Mouse (Mus musculus) kidney, embryonic 15.5 days (tissue): Measurements from ENCODE around the gene Neurog1. TPM values are rescaled to one million over a fixed set of nuclear protein-coding genes. Genes with fewer than 3 reads are reported as not detected.

Experiments used
- ATAC-seq: fragments of 200-750 bp; cut with Nextera tagmentation; replicated peaks from 2 replicates; pipeline ENCODE4 v1.8.0; 2017; ENCODE audit warnings: moderate TSS enrichment; ENCODE audit not compliant: low FRiP score
- H3K27ac ChIP-seq: fragments of 300-500 bp; sonication (generic); 2 replicates; pipeline ENCODE4 v1.5.1; 2015; ENCODE audit warnings: mild to moderate bottlenecking, inconsistent platforms
- H3K27me3 ChIP-seq: fragments of 300-500 bp; sonication (generic); 2 replicates; pipeline ENCODE4 v1.6.1; 2015; ENCODE audit warnings: inconsistent platforms
- H3K36me3 ChIP-seq: fragments of 300-500 bp; sonication (generic); 2 replicates; pipeline ENCODE4 v1.6.1; 2015; ENCODE audit warnings: inconsistent platforms
- H3K4me1 ChIP-seq: fragments of 300-500 bp; sonication (generic); 2 replicates; pipeline ENCODE4 v1.6.1; 2015; ENCODE audit warnings: inconsistent platforms
- H3K4me2 ChIP-seq: fragments of 300-500 bp; sonication (generic); 2 replicates; pipeline ENCODE4 v1.6.1; 2015; ENCODE audit warnings: moderate library complexity, mild to moderate bottlenecking, inconsistent platforms
- H3K4me3 ChIP-seq: fragments of 300-500 bp; sonication (generic); replicated peaks from 2 replicates; pipeline ENCODE4 v1.5.1; 2015; ENCODE audit warnings: mild to moderate bottlenecking, inconsistent platforms
- H3K9ac ChIP-seq: fragments of 300-500 bp; sonication (generic); 2 replicates; pipeline ENCODE4 v1.6.1; 2015; ENCODE audit warnings: mild to moderate bottlenecking, inconsistent platforms
- H3K9me3 ChIP-seq: fragments of 300-500 bp; sonication (generic); replicated peaks from 2 replicates; pipeline ENCODE4 v1.6.1; 2016; ENCODE audit warnings: inconsistent platforms
- WGBS: fragments of 180-500 bp; shearing (Covaris S2); methylation state at CpG from one replicate; pipeline ENCODE4 v1.1.7; 2015; ENCODE audit warnings: mixed read lengths; 5-methylcytosine and 5-hydroxymethylcytosine counted together
- polyA plus RNA-seq: library from polyadenylated mRNA; unstranded; fragments of >200 nt; fragmentation: Nextera tagmentation; extraction: Ambion mirVana; gene quantifications from 2 replicates; pipeline ENCODE4 v1.2.1, GENCODE M21; 2015

Gene Neurog1
- polyA plus RNA-seq, 1 experiment from 2014 or later = not detected

GRCm38 (mm10) chr13:56257469-56258153, 5.6 kb upstream of the Neurog1 start:
- ATAC-seq = no peak
- no peak overlapping the region for H3K27ac ChIP-seq
- H3K9ac ChIP-seq = no peak overlapping the region
- H3K27me3 ChIP-seq = peaks cover 100% of the 10 kb centered on the region
- H3K4me2 ChIP-seq = no peak overlapping the region
- no peaks in the 10 kb centered on the region for H3K36me3 ChIP-seq
- WGBS = 4% methylated on average over 12 of the region's 12 CpGs
- H3K4me1 ChIP-seq = peaks cover 19% of the 10 kb centered on the region
- no peaks in the 10 kb centered on the region for H3K9me3 ChIP-seq
- no peak overlapping the region for H3K4me3 ChIP-seq

GRCm38 (mm10) chr13:56256716-56257299, 4.8 kb upstream of the Neurog1 start:
- peaks cover 100% of the 10 kb centered on the region for H3K27me3 ChIP-seq
- ATAC-seq = no peak
- H3K4me2 ChIP-seq = no peak overlapping the region
- H3K27ac ChIP-seq = no peak overlapping the region
- no peak overlapping the region for H3K4me3 ChIP-seq
- peaks cover 27% of the 10 kb centered on the region for H3K4me1 ChIP-seq
- no peak overlapping the region for H3K9ac ChIP-seq
- WGBS = 5% methylated on average over 14 of the region's 14 CpGs
- no peaks in the 10 kb centered on the region for H3K9me3 ChIP-seq
- no peaks in the 10 kb centered on the region for H3K36me3 ChIP-seq

GRCm38 (mm10) chr13:56253379-56253778, 1.4 kb upstream of the Neurog1 start:
- Histone ChIP-seq H3K27me3 (peaks cover 100% of the 10 kb centered on the region), H3K36me3 (no peaks in the 10 kb centered on the region), H3K4me1 (peaks cover 20% of the 10 kb centered on the region), H3K9me3 (no peaks in the 10 kb centered on the region), H3K4me2 (no peak overlapping the region), H3K9ac (no peak overlapping the region), H3K27ac (no peak overlapping the region), H3K4me3 (no peak overlapping the region)
- ATAC-seq = no peak
- WGBS = 15% methylated on average over 3 of the region's 3 CpGs

- peaks cover 19% of the 10 kb centered on the region for H3K4me1 ChIP-seq
- ATAC-seq = no peak
- peaks cover 100% of the 10 kb centered on the region for H3K27me3 ChIP-seq
- H3K36me3 ChIP-seq = no peaks in the 10 kb centered on the region
- 7% methylated on average over 8 of the region's 8 CpGs for WGBS
- no peak overlapping the region for H3K27ac ChIP-seq
- H3K9me3 ChIP-seq = no peaks in the 10 kb centered on the region
- no peak overlapping the region for H3K9ac ChIP-seq
- H3K4me3 ChIP-seq = 0 out of 2 replicates have a peak overlapping the region, but pooled peaks have one; percentile 40
- no peak overlapping the region; the same call in 1 of the 2 replicates for H3K4me2 ChIP-seq
These were observed 820 bp upstream of the Neurog1 start for GRCm38 (mm10) chr13:56252783-56253182.

- no peaks in the 10 kb centered on the region for H3K36me3 ChIP-seq
- H3K27me3 ChIP-seq = peaks cover 100% of the 10 kb centered on the region
- peaks cover 19% of the 10 kb centered on the region for H3K4me1 ChIP-seq
- WGBS = under 1% methylated on average over 59 of the region's 59 CpGs
- peak overlapping the region; percentile 63 for H3K4me2 ChIP-seq
- ATAC-seq = no peak
- H3K9me3 ChIP-seq = no peaks in the 10 kb centered on the region
- H3K9ac ChIP-seq = no peak overlapping the region
- H3K4me3 ChIP-seq = peak overlapping the region; percentile 40
- H3K27ac ChIP-seq = no peak overlapping the region
These were observed 613 bp downstream of the Neurog1 start for GRCm38 (mm10) chr13:56251176-56251923.

- Histone ChIP-seq H3K4me3 (no peak overlapping the region), H3K9me3 (no peaks in the 10 kb centered on the region), H3K4me2 (no peak overlapping the region), H3K27me3 (peaks cover 100% of the 10 kb centered on the region), H3K36me3 (no peaks in the 10 kb centered on the region), H3K9ac (no peak overlapping the region), H3K4me1 (peaks cover 19% of the 10 kb centered on the region), H3K27ac (no peak overlapping the region)
- 1% methylated on average over 13 of the region's 14 CpGs for WGBS
- no peak for ATAC-seq
These were observed 1.3 kb downstream of the Neurog1 start for GRCm38 (mm10) chr13:56250551-56251161.

GRCm38 (mm10) chr13:56249593-56250341, 2.2 kb downstream of the Neurog1 start:
- Histone ChIP-seq H3K4me1 (peaks cover 19% of the 10 kb centered on the region), H3K27me3 (peaks cover 92% of the 10 kb centered on the region), H3K4me3 (no peak overlapping the region), H3K4me2 (no peak overlapping the region), H3K27ac (no peak overlapping the region), H3K36me3 (no peaks in the 10 kb centered on the region), H3K9ac (no peak overlapping the region), H3K9me3 (no peaks in the 10 kb centered on the region)
- ATAC-seq = no peak
- WGBS = 2% methylated on average over 13 of the region's 13 CpGs

- H3K9me3 ChIP-seq = peaks cover 4% of the 10 kb centered on the region; the same call in 1 of the 2 replicates
- no peak overlapping the region for H3K9ac ChIP-seq
- H3K4me3 ChIP-seq = no peak overlapping the region
- H3K27me3 ChIP-seq = peaks cover 32% of the 10 kb centered on the region
- no peaks in the 10 kb centered on the region for H3K36me3 ChIP-seq
- ATAC-seq = no peak
- no peaks in the 10 kb centered on the region for H3K4me1 ChIP-seq
- no peak overlapping the region for H3K27ac ChIP-seq
- WGBS = 83% methylated on average over 5 of the region's 5 CpGs
- H3K4me2 ChIP-seq = no peak overlapping the region
These were observed 8.9 kb downstream of the Neurog1 start for GRCm38 (mm10) chr13:56243104-56243503.

GRCm38 (mm10) chr13:56240012-56240770, 11.8 kb downstream of the Neurog1 start:
- WGBS = 65% methylated on average over 16 of the region's 16 CpGs
- no peak for ATAC-seq
- H3K4me1 ChIP-seq = no peaks in the 10 kb centered on the region
- H3K4me3 ChIP-seq = no peak overlapping the region
- no peak overlapping the region for H3K9ac ChIP-seq
- H3K27ac ChIP-seq = no peak overlapping the region
- H3K27me3 ChIP-seq = peaks cover 26% of the 10 kb centered on the region
- no peaks in the 10 kb centered on the region for H3K36me3 ChIP-seq
- H3K4me2 ChIP-seq = no peak overlapping the region
- peaks cover 4% of the 10 kb centered on the region; the same call in 1 of the 2 replicates for H3K9me3 ChIP-seq

GRCm38 (mm10) chr13:56237905-56238304, 14.1 kb downstream of the Neurog1 start:
- Histone ChIP-seq H3K9me3 (peaks cover 2% of the 10 kb centered on the region; the same call in 1 of the 2 replicates), H3K36me3 (no peaks in the 10 kb centered on the region), H3K27ac (no peak overlapping the region), H3K4me2 (no peak overlapping the region), H3K27me3 (peaks cover 40% of the 10 kb centered on the region), H3K4me1 (no peaks in the 10 kb centered on the region), H3K4me3 (no peak overlapping the region), H3K9ac (no peak overlapping the region)
- WGBS = 78% methylated on average over 10 of the region's 10 CpGs
- ATAC-seq = no peak

- H3K9ac ChIP-seq = no peak overlapping the region
- no peak for ATAC-seq
- H3K4me1 ChIP-seq = no peaks in the 10 kb centered on the region
These were observed 15.8 kb downstream of the Neurog1 start for GRCm38 (mm10) chr13:56236194-56236593.

More at GRCm38 (mm10) chr13:56236194-56236593, 15.8 kb downstream of the Neurog1 start:
- peaks cover 56% of the 10 kb centered on the region for H3K27me3 ChIP-seq
- no peak overlapping the region for H3K27ac ChIP-seq
- WGBS = 20% methylated on average over 7 of the region's 7 CpGs
- no peak overlapping the region for H3K4me3 ChIP-seq
- no peaks in the 10 kb centered on the region for H3K9me3 ChIP-seq
- H3K36me3 ChIP-seq = no peaks in the 10 kb centered on the region
- no peak overlapping the region for H3K4me2 ChIP-seq
